Mouse (Mus musculus) right cerebral cortex, postnatal 25 days (tissue): ENCODE measurements around the gene Slc16a12.
"Not testable (repeated sequence)": the region's sequence is repeated elsewhere in the genome, so short reads cannot be mapped to it uniquely, and the experiment has no call there.

Experiments
- DNase-seq: peaks from one replicate; pipeline ENCODE4 v3.0.0; 2022

Slc16a12 gene

GRCm38 (mm10) chr19:34662740-34663139 is 84.3 kb downstream of the Slc16a12 start:
- DNase-seq = no peak

GRCm38 (mm10) chr19:34662067-34662507 is 85.0 kb downstream of the Slc16a12 start:
- peak; percentile 46 for DNase-seq

- no peak for DNase-seq
These were observed 90.4 kb downstream of the Slc16a12 start for GRCm38 (mm10) chr19:34656511-34657298.

GRCm38 (mm10) chr19:34655227-34655805 is 91.8 kb downstream of the Slc16a12 start:
- DNase-seq = no peak

GRCm38 (mm10) chr19:34650997-34651396 is 96.1 kb downstream of the Slc16a12 start:
- DNase-seq = no peak

GRCm38 (mm10) chr19:34650276-34650675 is 96.8 kb downstream of the Slc16a12 start:
- no peak for DNase-seq

- DNase-seq = not testable (repeated sequence)
These were observed 99.5 kb downstream of the Slc16a12 start for GRCm38 (mm10) chr19:34647630-34648029.

GRCm38 (mm10) chr19:34642616-34643015 is 104.5 kb downstream of the Slc16a12 start:
- DNase-seq = no peak

GRCm38 (mm10) chr19:34640623-34641022 is 106.5 kb downstream of the Slc16a12 start, which contains the start of the genes Ifit1bl2 and Ifit1:
Gene Ifit1bl2, minus strand, starts transcription at chr19:34640743.
Gene Ifit1, plus strand, starts transcription at chr19:34640871.
- DNase-seq = no peak

GRCm38 (mm10) chr19:34636933-34637557 is 110.0 kb downstream of the Slc16a12 start:
- DNase-seq = peak; percentile 31

GRCm38 (mm10) chr19:34633484-34633883 is 113.6 kb downstream of the Slc16a12 start:
- DNase-seq = no peak

- DNase-seq = no peak
These were observed 115.6 kb downstream of the Slc16a12 start for GRCm38 (mm10) chr19:34631487-34631886.

- DNase-seq = no peak
These were observed 119.6 kb downstream of the Slc16a12 start for GRCm38 (mm10) chr19:34627496-34627895.

GRCm38 (mm10) chr19:34624663-34625062 is 122.4 kb downstream of the Slc16a12 start:
- no peak for DNase-seq

GRCm38 (mm10) chr19:34623781-34624180 is 123.3 kb downstream of the Slc16a12 start:
- no peak for DNase-seq

GRCm38 (mm10) chr19:34620871-34621270 is 126.2 kb downstream of the Slc16a12 start:
- no peak for DNase-seq
